Mouse (Mus musculus): Measurements from ENCODE around the gene Zar1l.

DNA sequence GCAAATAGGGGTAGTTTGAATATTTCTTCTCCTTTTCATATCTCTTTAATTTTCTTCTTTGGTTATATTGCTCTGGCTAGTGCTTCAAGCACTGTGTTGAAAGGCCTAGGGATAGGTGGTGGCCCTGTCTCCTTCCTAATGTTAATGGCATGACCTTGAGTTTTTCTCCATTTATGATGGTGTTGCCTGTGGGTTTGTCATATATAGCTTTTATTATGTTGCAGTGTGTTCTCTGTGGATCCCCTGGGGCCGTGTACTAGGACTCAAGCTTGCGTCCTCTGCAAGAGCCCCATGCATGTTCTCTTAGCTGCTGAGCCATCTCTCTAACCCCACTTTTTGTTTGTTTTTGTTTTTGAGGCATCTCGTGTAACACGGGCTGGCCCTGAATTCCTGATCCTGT is 40.6 kb downstream of the Zar1l start:
- no peak for TF ChIP-seq POLR2A (IDR thresholded peaks at IDR 0.05; ENCODE audit: low read depth, low read length)
- no peak for TF ChIP-seq CTCF (conservative IDR thresholded peaks at IDR 0.05; ENCODE audit: insufficient read depth, insufficient read length, low read depth, low read length)

Data from kidney, adult 2 months (tissue).